Mouse (Mus musculus) lung, postnatal 25 days (tissue): Measurements from ENCODE around the gene Ramp3.
"Not testable (repeated sequence)": the region's sequence is repeated elsewhere in the genome, so short reads cannot be mapped to it uniquely, and the experiment has no call there.

ENCODE experiments used
- DNase-seq: peaks from one replicate; pipeline ENCODE4 v3.0.0; 2022; ENCODE audit warnings: low spot score

Gene Ramp3

DNA sequence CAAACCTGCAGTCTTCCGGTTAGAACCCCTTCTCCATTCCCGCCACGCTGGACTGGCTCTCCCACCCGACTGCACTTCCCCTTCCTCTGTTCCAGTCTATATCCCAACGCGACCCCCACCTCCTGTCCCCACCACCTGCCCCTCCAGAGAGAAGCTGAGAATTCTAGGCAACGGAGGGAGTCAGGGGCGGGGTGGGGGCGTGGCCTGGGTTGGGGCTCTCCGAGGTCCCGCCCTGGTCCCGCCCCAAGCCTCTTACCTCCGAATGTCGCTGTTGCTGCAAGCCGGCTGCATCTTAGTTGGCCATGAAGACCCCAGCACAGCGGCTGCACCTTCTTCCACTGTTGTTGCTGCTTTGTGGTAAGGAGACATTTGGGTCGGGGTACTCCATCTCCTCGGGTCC is at the start of gene Ramp3:
Ramp3 (plus strand) TSS at position 251 of the 400 bp plus-strand sequence.
- no peak for DNase-seq

DNA sequence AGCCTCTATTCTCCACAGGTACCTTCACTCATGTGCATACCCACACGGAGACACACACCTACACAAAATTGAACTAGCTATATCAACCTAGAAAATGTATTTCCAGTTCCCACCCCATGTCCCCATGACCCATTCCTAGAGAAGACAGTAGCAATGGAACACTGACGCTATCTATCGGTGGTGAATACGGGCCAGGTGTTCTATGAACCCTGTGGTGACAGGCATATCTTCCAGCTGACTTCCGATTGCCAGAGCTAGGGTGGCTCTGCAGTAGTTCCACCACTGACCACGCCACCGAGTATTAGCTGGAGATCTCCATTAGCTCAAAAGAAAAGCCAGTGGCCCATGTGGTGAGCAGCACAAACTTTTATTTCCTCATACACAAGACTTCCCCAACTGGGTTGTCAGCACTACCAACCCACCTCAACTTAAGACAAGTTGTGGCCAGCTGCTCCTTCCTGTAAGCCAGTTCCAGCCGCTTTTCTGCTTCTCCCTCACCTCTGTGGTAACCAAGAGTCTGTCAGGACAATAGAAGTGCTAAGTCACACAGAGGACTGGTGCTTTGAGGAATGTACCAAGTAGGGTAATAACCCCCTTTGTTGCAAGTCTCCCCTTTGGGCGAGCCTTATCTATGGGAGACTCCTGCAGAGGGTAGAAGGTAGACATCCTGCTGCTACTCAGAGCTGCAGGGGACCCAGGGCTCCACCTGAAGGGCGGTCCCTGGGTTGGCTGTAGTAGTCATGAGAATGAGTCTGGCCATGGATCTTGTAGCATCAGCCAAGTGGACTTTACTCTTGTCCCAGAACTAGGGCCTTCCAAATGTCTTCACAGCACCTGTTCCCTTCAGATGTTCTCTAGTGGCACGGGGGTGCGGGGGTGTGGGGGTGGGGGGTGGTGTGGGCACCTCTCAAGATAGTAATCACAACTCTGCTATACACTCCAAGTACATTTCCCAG is 42.8 kb upstream of the Ramp3 start:
- DNase-seq, result no peak

DNA sequence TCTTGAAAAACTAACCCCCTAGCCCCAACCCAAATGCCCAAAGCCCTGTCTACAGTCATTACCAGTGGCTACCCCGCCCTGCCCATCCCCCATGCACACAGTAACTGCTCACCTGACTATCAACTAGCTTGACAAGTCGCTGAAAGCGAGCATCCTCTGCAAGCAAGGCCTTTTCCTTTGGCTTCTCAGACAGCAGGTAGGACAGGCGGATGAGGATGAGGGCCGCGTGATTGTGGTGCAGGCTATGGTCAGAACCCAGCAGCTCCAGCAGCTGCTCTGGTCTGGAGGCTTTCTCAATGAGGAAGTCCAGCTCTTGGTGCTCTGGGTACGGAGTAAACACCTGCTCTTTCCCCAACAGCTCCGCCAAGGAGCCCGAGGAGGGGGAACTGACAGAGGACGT is 34.6 kb upstream of the Ramp3 start:
- DNase-seq, result no peak

DNA sequence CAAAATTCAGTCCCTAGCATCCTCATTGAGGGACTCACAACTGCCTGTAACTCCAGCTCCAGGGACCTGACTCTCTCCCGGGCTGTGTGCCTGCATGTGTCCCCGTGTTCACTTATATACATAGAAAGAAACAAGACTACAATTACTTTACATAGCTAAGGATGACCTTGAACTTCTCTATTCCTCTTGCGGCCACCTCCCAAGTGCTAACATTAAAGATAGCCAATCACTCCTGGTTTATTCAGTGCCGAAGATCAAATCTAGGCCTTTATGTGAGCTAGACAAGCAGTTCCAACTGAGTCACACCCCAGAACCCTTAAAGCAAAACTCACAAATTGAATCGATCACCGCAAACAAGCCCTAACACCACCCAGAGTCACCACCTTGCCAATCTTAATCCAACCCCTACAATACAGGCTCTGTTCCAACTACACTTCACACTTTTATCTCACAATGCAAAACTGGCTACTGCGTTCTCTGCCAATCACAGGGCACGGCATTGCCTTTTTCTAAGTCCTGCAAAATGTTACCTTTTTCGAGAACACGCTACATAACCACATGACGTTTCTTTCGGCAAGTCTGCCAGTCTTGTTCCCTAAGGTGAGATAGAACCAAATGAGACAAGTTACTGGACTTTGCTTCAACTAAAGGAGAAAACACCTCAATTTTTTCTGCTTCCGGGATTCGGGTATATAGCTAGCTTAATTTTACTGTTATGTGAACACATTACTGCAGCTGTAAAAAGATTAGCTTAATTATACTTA is 33.5 kb upstream of the Ramp3 start:
- DNase-seq, result no peak

DNA sequence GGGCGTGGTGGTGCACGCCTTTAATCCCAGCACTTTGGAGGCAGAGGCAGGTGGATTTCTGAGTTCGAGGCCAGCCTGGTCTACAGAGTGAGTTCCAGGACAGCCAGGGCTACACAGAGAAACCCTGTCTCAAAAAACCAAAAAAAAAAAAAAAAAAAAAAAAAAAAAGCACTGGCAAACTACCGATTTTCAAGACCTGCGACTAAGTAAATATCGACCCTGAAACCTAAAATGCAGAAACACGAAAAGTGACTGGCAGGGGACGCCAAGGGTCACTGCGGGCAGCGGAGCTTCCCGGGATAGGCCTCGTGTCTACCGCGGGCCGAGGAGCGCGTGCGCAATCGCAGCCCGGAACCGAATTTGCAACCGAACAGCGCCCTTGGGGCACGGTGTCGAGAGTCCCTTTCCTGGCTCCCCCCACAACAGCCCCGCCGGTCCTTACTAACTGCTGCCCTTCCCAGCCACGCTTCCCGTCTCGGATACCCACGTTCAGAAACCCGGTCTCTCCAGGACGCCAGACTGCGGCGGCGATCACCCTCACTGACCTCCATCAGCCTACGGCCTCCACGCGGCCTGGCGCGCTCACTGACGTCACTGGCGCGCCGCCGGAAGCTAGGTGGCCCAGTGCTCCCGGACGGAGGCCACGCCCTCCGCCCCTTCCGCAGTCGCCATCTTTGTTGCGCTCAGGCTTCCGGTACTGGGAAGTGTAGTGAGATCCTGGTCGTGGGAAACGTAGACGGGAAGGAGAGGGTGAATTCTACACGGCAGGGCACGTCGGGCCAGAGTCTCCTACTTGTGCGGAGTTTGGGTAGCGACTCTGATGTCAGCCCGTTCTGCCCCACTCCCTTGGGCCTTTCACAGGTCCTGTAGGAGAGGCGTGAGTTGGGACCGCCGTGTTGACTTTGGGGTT is 32.6 kb upstream of the Ramp3 start, which contains the start of gene Tbrg4:
Tbrg4 (minus strand) TSS at position 590 of the 910 bp plus-strand sequence.
- peak; percentile 93 for DNase-seq

DNA sequence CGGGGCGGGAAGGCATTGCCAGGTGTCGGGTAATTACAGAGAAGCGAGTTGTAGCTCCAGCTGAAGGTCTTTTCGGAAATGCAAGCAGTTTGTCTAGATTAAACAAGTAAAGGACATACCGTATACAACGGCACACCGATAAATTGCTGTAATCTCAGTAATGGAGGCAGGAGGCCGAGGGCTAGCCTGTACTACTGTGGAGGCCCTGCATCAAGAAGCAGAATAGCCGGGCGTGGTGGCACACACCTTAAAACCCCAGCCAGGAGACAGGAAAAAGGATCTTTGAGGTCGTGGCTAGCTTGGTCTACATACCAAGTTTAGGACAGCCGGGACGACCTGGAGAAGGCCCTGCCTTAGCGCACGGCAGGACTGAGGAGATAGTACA is 31.9 kb upstream of the Ramp3 start:
- no peak for DNase-seq

DNA sequence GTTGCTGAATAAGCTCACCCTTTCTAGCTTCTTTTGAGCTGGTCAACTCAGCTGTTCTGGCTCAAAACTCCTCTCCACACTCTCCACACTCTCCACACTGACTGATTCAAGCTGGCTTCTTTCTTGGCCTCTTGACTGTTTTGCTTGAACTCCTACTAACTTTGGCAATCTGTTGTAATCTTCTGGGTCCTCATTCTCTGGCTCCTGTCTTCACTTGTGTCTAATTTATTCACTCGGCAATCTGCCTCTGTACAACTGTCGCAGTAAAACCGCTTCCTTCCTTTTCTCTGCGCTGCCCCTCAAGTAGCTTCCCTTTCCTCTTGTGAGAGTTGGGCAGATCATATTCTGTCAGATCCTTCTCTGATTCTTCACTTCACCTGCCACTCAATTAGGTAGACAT is 30.6 kb upstream of the Ramp3 start:
- DNase-seq, result peak; percentile 30

DNA sequence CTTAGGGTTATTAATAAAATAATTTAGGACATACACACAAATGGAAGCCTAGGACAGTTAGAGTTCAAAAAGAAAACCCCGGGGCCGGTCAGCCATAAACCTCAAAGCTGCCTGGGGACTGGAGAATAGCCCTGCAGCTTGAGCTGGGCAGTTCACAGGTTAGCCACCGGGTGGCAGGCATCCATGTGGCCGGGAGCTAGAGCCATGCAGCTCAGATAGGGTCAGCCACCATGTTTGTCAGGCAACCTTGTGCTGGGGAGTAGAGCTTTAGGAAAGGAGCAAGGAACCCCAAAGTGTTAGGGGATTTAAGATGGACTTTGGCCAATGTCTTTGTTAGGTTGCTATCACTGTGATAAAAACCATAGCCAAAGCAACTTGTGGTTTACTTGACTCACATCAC is 29.8 kb upstream of the Ramp3 start:
- peak; percentile 39 for DNase-seq

DNA sequence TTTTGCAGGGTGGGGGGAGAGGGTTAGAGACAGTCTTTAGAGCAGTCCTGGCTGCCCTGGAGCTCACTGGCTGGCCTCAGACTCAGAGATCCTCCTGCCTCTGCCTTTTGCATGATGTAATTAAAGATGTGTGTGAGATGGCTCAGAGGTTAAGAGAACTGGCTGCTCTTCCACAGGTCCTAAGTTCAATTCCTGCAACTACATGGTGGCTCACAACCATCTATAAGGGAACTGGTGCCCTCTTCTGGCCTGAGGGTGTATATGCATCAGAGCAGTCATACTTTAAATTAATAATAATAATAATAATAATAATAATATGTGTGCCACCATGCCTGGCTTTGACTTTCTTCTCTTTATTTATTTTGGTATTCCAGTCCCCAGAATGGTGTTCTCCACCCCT is 28.7 kb upstream of the Ramp3 start:
- DNase-seq, result peak; percentile 20

DNA sequence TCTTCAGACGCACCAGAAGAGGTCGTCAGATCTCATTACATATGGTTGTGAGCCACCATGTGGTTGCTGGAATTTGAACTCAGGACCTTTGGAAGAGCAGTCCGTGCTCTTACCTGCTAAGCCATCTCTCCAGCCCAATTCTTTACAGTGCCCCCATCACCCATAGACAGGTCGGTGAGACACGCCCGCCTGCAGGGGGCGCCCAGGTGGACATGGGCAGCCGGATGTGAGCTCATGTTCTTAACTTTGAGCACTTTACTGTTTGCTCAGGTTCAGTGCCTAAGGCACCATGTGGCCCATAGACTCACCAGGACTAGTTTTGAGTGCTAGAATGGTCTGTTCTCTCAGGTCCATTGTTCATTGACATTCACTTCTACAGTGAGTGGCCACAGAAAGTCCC is 22.2 kb upstream of the Ramp3 start:
- DNase-seq, result no peak

DNA sequence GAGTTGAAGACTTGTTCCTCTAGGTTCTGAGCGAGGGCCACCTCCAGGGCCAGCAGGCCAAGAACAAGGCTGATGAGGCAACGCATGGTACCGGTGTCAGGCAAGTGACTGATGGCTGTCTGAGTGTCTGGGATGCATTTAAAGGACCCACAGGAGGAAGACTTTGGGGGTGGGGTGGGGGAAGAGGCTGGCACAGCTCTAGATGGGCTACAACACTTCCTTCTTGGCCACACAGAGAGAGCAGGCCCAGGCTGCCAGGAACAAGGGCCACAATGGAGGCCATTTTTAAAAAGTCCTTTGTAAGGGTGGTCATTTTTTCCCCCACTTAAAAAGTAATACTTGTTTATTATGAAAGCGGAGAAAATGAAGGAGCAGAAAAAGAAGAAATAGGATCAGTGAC is 19.8 kb upstream of the Ramp3 start, which contains the start of gene Wap:
Wap (minus strand) TSS at position 101 of the 400 bp plus-strand sequence.
- DNase-seq, result no peak

DNA sequence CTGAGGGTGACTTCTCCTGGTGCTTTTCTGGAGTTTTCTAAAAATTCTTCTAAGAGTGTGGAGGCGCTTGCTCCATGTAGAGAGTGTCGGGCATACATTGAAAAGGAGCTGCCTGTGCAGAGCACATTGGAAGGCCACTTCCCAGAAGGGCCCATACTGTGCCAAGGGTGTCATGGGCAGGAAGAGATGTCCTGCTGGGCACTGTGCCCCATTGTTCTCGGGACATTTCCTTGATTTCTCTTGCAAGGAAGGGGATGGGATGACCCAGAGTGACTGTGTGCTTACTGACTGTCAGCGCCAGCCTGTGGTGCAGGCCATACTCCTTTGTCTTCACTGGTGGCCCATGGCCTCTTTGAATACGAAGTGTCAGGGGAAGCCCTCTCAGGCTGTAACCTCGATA is 19.2 kb upstream of the Ramp3 start:
- DNase-seq, result peak; percentile 31

DNA sequence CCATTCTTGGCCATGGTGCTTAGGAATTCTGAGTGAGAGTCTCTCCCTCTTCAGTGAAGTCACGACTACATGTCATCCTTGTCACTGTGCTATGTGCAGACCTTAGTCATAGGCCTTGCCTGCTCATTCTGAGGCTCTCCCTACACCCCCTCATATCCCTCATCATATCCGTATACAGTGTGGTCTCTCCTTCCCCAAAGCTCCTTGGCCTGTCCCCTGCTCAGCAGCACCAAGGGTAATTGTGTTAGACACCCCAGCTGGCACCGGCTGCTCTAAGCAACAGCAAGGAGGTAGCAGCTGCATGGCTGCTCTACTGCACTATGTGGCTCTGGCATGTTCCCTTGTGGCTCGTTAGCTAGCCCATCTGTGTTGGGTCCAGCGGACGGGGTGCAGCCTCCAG is 13.8 kb upstream of the Ramp3 start:
- no peak for DNase-seq

DNA sequence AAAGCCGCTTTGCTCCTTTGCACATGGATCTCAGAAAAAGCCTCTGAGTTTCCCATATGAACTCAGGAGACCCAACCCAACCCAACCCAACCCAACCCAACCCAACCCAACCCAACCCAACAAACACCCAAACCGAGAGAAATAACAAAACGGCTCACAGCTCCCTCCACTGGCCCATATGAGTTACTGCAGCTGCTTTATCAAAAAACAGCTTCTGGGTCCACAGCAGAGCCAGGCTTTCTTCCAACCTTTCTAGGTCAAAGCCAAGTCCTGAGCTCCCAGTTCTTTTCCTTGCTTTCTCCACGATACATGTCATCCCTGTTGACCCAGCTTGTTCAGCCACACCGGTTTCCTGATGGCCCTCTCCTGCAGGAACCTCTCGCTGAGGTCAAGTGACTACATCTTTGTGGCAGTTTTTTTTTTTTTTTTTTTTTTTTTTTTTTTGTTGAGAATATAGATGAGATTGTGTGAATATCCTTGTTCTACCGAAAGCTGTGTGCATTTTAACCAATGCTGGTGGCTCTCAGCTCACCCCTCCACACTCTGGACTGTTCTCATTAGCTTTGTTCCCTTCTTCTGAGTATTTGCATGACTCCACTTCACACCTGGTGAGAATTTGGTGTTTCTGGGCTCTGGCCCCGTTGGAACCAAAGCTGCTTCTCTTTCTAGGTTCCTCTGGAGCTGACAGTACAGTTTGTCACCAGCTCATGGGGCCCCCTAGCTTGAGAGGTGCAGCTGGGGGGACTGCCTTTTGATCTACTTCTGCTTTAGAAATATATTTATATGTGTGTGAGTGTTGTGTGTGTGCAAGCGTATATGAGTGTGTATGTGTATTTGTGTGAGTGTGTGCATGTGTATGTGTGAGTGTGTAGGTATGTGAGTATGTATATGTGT is 10.2 kb upstream of the Ramp3 start:
- DNase-seq, result no peak

DNA sequence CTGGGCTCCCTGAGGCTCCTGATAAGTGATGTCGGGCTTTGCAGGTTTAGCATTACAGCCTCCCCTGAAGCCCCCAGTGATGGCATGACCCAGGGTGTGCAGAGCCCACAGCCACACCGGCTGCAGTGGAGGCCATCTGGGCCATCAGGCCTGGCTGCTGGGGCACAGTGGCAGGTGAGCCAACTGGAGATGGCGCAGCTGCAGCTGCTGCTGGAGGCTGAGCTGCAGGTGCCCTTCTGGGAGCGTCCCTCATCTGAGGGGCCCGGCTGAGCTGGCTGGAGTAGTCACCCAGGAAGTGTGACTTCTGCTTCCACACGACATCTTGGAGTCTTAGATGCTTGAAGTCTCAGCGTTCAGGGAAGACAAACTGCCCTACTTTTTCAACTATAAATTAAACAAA is 7.8 kb upstream of the Ramp3 start:
- no peak for DNase-seq

DNA sequence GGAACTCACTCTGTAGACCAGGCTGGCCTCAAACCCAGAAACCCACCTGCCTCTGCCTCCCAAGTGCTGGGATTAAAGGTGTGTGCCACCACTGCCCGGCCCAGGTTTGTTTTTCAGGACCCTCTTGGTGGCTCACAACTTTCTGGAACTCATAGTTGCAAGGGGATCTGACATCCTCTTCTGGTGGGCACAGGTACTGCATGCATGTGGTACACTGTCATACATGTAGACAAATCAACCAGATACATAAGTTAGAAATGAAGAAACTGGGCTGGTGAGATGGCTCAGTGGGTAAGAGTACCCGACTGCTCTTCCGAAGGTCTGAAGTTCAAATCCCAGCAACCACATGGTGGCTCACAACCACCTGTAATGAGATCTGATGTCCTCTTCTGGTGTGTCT is 5.3 kb upstream of the Ramp3 start:
- DNase-seq, result not testable (repeated sequence)

DNA sequence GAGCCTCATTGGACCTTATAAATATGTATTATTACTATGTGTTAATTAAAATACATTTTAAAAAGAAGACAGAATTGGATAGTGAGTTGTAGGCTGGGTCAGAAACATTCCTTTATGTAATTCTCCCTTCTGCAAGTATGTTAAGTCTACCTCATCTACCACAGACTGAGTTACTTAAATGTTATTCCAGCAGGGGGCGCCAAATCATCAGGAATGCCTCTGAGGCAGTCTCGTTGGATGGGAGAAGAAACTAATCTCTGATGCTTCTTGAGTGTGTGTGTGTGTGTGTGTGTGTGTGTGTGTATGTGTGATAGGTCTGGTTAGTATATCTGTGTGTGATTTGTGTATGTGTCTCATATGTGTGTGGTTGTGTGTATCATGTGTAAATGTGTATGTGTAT is 3.4 kb upstream of the Ramp3 start:
- peak; percentile 79 for DNase-seq

DNA sequence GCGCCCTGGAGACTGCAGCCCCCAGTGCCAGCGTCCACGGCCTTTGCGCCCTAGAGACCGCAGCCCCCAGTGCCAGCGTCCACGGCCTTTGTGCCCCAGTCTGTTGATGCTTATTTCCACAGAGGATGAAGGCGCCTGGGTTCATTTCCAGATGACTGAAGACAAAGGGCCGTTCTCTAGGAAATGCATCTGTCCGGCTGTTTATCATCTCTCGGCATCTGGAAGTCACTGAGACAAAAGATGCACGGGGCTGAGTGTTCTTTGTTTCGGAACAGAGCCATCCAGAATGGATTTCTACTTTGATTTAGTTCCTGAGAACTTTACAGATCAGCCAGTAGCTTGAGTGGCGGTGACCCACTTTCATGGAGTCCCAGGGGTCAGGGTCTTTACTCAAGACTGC is 2.9 kb downstream of the Ramp3 start:
- no peak for DNase-seq

DNA sequence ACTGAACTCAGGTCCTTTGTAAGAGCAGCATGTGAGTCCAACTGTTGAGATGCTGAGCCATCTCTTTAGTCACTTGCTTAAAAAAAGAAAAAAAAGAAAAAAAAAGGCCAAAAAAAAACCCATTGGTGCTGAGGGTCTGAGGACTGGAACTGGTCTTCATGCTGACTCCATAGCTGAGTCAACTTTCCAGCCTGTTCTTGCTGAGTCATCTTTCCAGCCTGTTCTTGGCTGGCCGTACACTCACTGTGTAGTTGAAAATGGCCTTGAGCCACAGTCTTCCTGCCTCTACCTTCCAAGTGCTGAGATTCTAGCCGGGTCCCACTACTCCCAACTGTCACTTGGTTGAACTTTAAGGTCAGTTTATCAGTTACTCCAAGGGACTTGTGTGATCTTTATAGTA is 8.3 kb downstream of the Ramp3 start:
- DNase-seq, result no peak

DNA sequence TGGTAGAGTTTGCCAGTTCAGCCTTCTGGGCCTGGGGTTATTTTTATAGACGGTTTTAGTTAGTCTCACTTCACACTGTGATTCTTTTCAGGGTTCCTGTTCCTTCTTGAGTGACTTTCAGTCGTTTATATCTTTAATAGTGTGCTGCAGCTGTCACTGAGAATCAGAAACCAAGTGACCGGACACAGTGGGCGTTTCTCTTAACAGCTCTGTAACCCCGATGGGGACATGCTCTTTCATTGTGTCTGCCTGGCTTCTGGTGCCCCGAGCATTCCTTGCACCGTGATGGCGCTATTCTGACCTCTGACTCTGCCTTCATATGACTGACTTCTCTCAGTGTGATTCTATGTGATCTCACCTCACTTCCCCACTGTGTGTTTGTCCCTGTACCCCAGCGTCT is 10.7 kb downstream of the Ramp3 start:
- DNase-seq, result no peak

DNA sequence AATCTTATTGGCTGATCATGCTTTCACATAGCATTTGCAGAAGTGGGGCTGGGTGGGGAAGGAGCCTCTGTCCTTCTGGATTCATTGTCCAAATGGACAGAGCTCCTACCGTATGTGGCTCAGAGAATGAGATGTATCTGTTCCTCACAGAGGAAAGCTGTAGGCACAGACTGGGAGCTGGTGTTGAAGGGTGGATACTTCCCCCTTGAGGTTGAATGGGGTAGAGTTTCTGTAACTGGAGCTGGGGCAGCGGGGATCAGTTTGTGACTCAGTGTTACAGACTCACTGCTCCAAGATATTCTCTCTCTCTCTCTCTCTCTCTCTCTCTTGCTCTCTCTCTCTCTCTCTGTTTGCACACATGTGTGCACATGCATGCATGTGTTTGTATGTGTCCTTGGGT is 11.7 kb downstream of the Ramp3 start:
- DNase-seq, result no peak
